Mouse (Mus musculus): ENCODE data around the gene 1500009C09Rik. TPM values are rescaled to one million over a fixed set of nuclear protein-coding genes. Genes with fewer than 3 reads are reported as not detected.

The 1500009C09Rik gene
- total and polyA plus RNA-seq, 3 experiments = not detected

DNA sequence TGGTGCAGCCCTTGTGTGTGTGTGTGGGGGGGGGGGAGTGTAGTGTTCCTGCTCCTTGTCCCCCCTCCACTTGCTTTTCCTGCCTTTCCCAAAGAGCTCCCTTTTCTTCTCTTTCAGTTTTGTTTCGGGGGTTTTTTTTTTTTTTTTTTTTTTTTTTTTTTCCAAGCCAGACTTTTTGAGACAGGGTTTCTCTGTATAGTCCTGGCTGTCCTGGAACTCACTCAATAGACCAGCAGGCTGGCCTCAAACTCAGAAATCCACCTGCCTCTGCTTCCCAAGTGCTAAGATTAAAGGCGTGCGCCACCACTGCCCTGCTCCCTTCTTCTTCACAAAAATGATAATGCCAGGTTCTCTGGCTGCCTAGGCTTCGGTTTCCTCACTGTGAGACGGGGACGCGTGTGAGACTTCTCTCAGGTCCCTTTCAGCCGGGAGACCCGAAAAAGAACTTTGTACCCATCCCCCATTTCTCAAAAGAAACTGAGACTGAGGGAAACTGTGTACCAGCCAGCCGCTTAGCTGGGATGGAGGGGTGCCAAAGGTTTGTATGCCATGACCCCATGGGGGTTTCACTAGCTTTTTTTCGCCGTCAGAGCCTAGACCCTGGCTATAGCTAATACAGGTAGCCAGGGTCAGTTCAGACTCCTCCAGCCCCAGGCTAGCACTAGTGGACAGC lies 32.1 kb upstream of the 1500009C09Rik start:
- Histone ChIP-seq H3K9ac (ENCODE audit: insufficient read depth, low read depth) (peak overlapping the region; percentile 97), H3K27me3 (replicated peaks) (no peaks in the 10 kb centered on the region), H3K4me2 (ENCODE audit: insufficient read depth, low read depth, poor library complexity, severe bottlenecking) (peak overlapping the region; percentile 60), H3K27ac (ENCODE audit: insufficient read depth, low read depth) (peak overlapping the region; percentile 96), H3K36me3 (replicated peaks in 1 of 2; ENCODE audit: control insufficient read depth in 1 of 2, insufficient read depth in 1 of 2, low read length in 1 of 2) (peaks cover 5 to 12% of the 10 kb centered on the region in 2 experiments), H3K4me3 (replicated peaks in 1 of 3; ENCODE audit: low read depth in 2 of 3, low read length in 2 of 3, poor library complexity in 1 of 3) (no peak overlapping the region), H3K9me3 (replicated peaks; ENCODE audit: low read length) (no peaks in the 10 kb centered on the region), H3K4me1 (ENCODE audit: control insufficient read depth in 1 of 2, insufficient read depth in 2 of 2) (peaks cover 18 to 74% of the 10 kb centered on the region in 2 experiments), H3K79me2 (replicated peaks; ENCODE audit: control insufficient read depth, extremely low read depth, insufficient read depth, poor library complexity, severe bottlenecking) (peaks cover 25% of the 10 kb centered on the region)
- dilution Hi-C loops (cut with MboI; ENCODE audit: extremely low pct_ligation_motif_present, extremely low pct_unique_long_range_greater_than_20kb, low sequenced_read_pairs) (no loop called here), in situ Hi-C loops (cut with MboI; ENCODE audit: low pct_ligation_motif_present, low pct_unique_long_range_greater_than_20kb, low sequenced_read_pairs) (no loop called here)
- peak; percentile 14 for TF ChIP-seq POLR2AphosphoS2 (IDR thresholded peaks at IDR 0.05; ENCODE audit: low read depth, low read length)
- peak; percentile 74 for TF ChIP-seq SIN3A (IDR thresholded peaks at IDR 0.05; ENCODE audit: low read length)
- 0 out of 2 replicates have a peak, but pooled peaks have one; percentile 9 for TF ChIP-seq TBP (conservative IDR thresholded peaks at IDR 0.05; ENCODE audit: low read depth, low read length)
- no peak for TF ChIP-seq CTCF (conservative IDR thresholded peaks at IDR 0.05 in 1 of 2, IDR thresholded peaks at IDR 0.05 in 1 of 2; ENCODE audit: low read depth in 2 of 2, low read length in 2 of 2)
- TF ChIP-seq NELFE (IDR thresholded peaks at IDR 0.05; ENCODE audit: low read depth, low read length) = no peak
- TF ChIP-seq MAZ (IDR thresholded peaks at IDR 0.05; ENCODE audit: low read depth, low read length) = 0 out of 2 replicates have a peak, but pooled peaks have one; percentile 58
- 0 out of 2 replicates have a peak, but pooled peaks have one; percentile 45 for TF ChIP-seq EP300 (IDR thresholded peaks at IDR 0.05; ENCODE audit: low read length)
- 0 out of 2 replicates have a peak, but pooled peaks have one; percentile 30 for TF ChIP-seq KAT2A (IDR thresholded peaks at IDR 0.05; ENCODE audit: insufficient replicate concordance, low read length)
- TF ChIP-seq E2F4 (IDR thresholded peaks at IDR 0.05; ENCODE audit: insufficient replicate concordance, low read depth, low read length) = no peak
- peak; percentile 61 for TF ChIP-seq MXI1 (IDR thresholded peaks at IDR 0.05; ENCODE audit: low read depth, low read length)
- TF ChIP-seq HCFC1 (IDR thresholded peaks at IDR 0.05; ENCODE audit: low read depth, low read length) = no peak
- peak; percentile 94 for TF ChIP-seq CHD1 (IDR thresholded peaks at IDR 0.05; ENCODE audit: low read depth, low read length)
- TF ChIP-seq ZNF384 (IDR thresholded peaks at IDR 0.05; ENCODE audit: low read depth, low read length) = peak; percentile 93
- TF ChIP-seq USF1 (IDR thresholded peaks at IDR 0.05; ENCODE audit: low read depth, low read length) = no peak
- peak; percentile 40; the same call in 1 of the 2 replicates for TF ChIP-seq TCF12 (IDR thresholded peaks at IDR 0.05; ENCODE audit: low read depth, low read length)
- no peak for TF ChIP-seq MEF2A (IDR thresholded peaks at IDR 0.05; ENCODE audit: borderline replicate concordance, low read depth, low read length)
- TF ChIP-seq GABPA (IDR thresholded peaks at IDR 0.05; ENCODE audit: insufficient replicate concordance, low read depth, low read length) = no peak
- TF ChIP-seq ZMIZ1 (IDR thresholded peaks at IDR 0.05; ENCODE audit: low read depth, low read length) = peak; percentile 38; the same call in 1 of the 2 replicates
- TF ChIP-seq CHD2 (IDR thresholded peaks at IDR 0.05; ENCODE audit: low read length) = peak; percentile 88
- 0 out of 2 replicates have a peak, but pooled peaks have one; percentile 20 for TF ChIP-seq MYC (IDR thresholded peaks at IDR 0.05; ENCODE audit: low read depth, low read length)
- TF ChIP-seq ETS1 (conservative IDR thresholded peaks at IDR 0.05; ENCODE audit: low read depth, low read length) = peak; percentile 25; the same call in 1 of the 2 replicates
- TF ChIP-seq BHLHE40 (IDR thresholded peaks at IDR 0.05; ENCODE audit: low read depth, low read length) = peak; percentile 46; the same call in 1 of the 2 replicates
- no peak for TF ChIP-seq MAFK (IDR thresholded peaks at IDR 0.05; ENCODE audit: insufficient replicate concordance, low read length)
- 0 out of 2 replicates have a peak, but pooled peaks have one; percentile 52 for TF ChIP-seq RCOR1 (conservative IDR thresholded peaks at IDR 0.05; ENCODE audit: low read depth, low read length)
- peak; percentile 21; the same call in 1 of the 2 replicates for TF ChIP-seq IRF4 (IDR thresholded peaks at IDR 0.05; ENCODE audit: low read depth, low read length)
- DNase-seq (ENCODE audit: extremely low read depth) = no peak
